Mouse (Mus musculus): ENCODE measurements around the gene Prkcb. TPM values are rescaled to one million over a fixed set of nuclear protein-coding genes. Genes with fewer than 3 reads are reported as not detected.

Gene Prkcb
- polyA plus RNA-seq, 1 experiment from 2014 or later, result 32.5 TPM

GRCm38 (mm10) chr7:122497516-122497915, 209.0 kb downstream of the Prkcb start:
- no peak for ATAC-seq (ENCODE audit: low FRiP score)
- H3K4me3 ChIP-seq, result no peak overlapping the region
- no peak overlapping the region for H3K4me2 ChIP-seq (replicated peaks)
- no peaks in the 10 kb centered on the region for H3K27me3 ChIP-seq
- H3K9me3 ChIP-seq (replicated peaks), result no peaks in the 10 kb centered on the region
- no peak overlapping the region for H3K9ac ChIP-seq
- 79% methylated on average over 8 of the region's 8 CpGs for WGBS
- no peaks in the 10 kb centered on the region for H3K36me3 ChIP-seq
- peaks cover 5% of the 10 kb centered on the region; the same call in 1 of the 2 replicates for H3K4me1 ChIP-seq
- H3K27ac ChIP-seq, result no peak overlapping the region

GRCm38 (mm10) chr7:122498461-122498860, 209.9 kb downstream of the Prkcb start:
- no peak for ATAC-seq (ENCODE audit: low FRiP score)

GRCm38 (mm10) chr7:122499743-122500597, 211.4 kb downstream of the Prkcb start:
- peaks cover 5% of the 10 kb centered on the region; the same call in 1 of the 2 replicates for H3K4me1 ChIP-seq
- 82% methylated on average over 9 of the region's 9 CpGs for WGBS
- H3K27ac ChIP-seq, result no peak overlapping the region
- H3K4me2 ChIP-seq (replicated peaks), result no peak overlapping the region
- no peaks in the 10 kb centered on the region for H3K9me3 ChIP-seq (replicated peaks)
- H3K4me3 ChIP-seq, result no peak overlapping the region
- H3K27me3 ChIP-seq, result no peaks in the 10 kb centered on the region
- H3K9ac ChIP-seq, result no peak overlapping the region
- no peaks in the 10 kb centered on the region for H3K36me3 ChIP-seq
- no peak for ATAC-seq (ENCODE audit: low FRiP score)

More at GRCm38 (mm10) chr7:122498461-122498860, 209.9 kb downstream of the Prkcb start:
- WGBS, result 62% methylated on average over 5 of the region's 5 CpGs
- no peak overlapping the region for H3K9ac ChIP-seq
- peaks cover 5% of the 10 kb centered on the region; the same call in 1 of the 2 replicates for H3K4me1 ChIP-seq
- no peaks in the 10 kb centered on the region for H3K9me3 ChIP-seq (replicated peaks)
- no peaks in the 10 kb centered on the region for H3K36me3 ChIP-seq
- no peak overlapping the region for H3K27ac ChIP-seq
- H3K4me3 ChIP-seq, result no peak overlapping the region
- H3K4me2 ChIP-seq (replicated peaks), result no peak overlapping the region
- no peaks in the 10 kb centered on the region for H3K27me3 ChIP-seq

- no peaks in the 10 kb centered on the region for H3K4me1 ChIP-seq
- 88% methylated on average over 2 of the region's 2 CpGs for WGBS
Measured at GRCm38 (mm10) chr7:122506467-122506866, 217.9 kb downstream of the Prkcb start.

GRCm38 (mm10) chr7:122509903-122510302, 221.4 kb downstream of the Prkcb start:
- no peak for ATAC-seq (ENCODE audit: low FRiP score)
- Histone ChIP-seq H3K9ac (no peak overlapping the region), H3K4me3 (no peak overlapping the region), H3K9me3 (replicated peaks) (no peaks in the 10 kb centered on the region), H3K36me3 (no peaks in the 10 kb centered on the region), H3K27me3 (no peaks in the 10 kb centered on the region), H3K4me2 (replicated peaks) (no peak overlapping the region), H3K27ac (no peak overlapping the region), H3K4me1 (no peaks in the 10 kb centered on the region)
- WGBS, result 64% methylated on average over 7 of the region's 7 CpGs

More at GRCm38 (mm10) chr7:122506467-122506866, 217.9 kb downstream of the Prkcb start:
- Histone ChIP-seq H3K36me3 (no peaks in the 10 kb centered on the region), H3K27me3 (no peaks in the 10 kb centered on the region), H3K4me3 (no peak overlapping the region), H3K4me2 (replicated peaks) (no peak overlapping the region), H3K9ac (no peak overlapping the region), H3K27ac (no peak overlapping the region), H3K9me3 (replicated peaks) (no peaks in the 10 kb centered on the region)
- ATAC-seq (ENCODE audit: low FRiP score), result no peak

- H3K27me3 ChIP-seq, result no peaks in the 10 kb centered on the region
- H3K9ac ChIP-seq, result no peak overlapping the region
- H3K4me3 ChIP-seq, result no peak overlapping the region
- no peak for ATAC-seq (ENCODE audit: low FRiP score)
- H3K9me3 ChIP-seq (replicated peaks), result no peaks in the 10 kb centered on the region
- no peak overlapping the region for H3K27ac ChIP-seq
- no peaks in the 10 kb centered on the region for H3K4me1 ChIP-seq
- H3K36me3 ChIP-seq, result no peaks in the 10 kb centered on the region
- H3K4me2 ChIP-seq (replicated peaks), result no peak overlapping the region
- 86% methylated on average over 13 of the region's 13 CpGs for WGBS
Measured at GRCm38 (mm10) chr7:122512430-122512966, 223.9 kb downstream of the Prkcb start.

- no peaks in the 10 kb centered on the region for H3K9me3 ChIP-seq (replicated peaks)
- H3K27ac ChIP-seq, result no peak overlapping the region
- no peak overlapping the region for H3K4me3 ChIP-seq
- 41% methylated on average over 7 of the region's 7 CpGs for WGBS
- ATAC-seq (ENCODE audit: low FRiP score), result no peak; the same call in 1 of the 2 replicates
- no peaks in the 10 kb centered on the region for H3K27me3 ChIP-seq
- H3K36me3 ChIP-seq, result no peaks in the 10 kb centered on the region
- H3K4me2 ChIP-seq (replicated peaks), result no peak overlapping the region
- H3K9ac ChIP-seq, result no peak overlapping the region
- peaks cover 9% of the 10 kb centered on the region; the same call in 1 of the 2 replicates for H3K4me1 ChIP-seq
Measured at GRCm38 (mm10) chr7:122520850-122521638, 232.5 kb downstream of the Prkcb start.

GRCm38 (mm10) chr7:122528201-122528600, 239.7 kb downstream of the Prkcb start:
- Histone ChIP-seq H3K4me1 (peaks cover 4% of the 10 kb centered on the region; the same call in 1 of the 2 replicates), H3K27me3 (no peaks in the 10 kb centered on the region; the same call in 1 of the 2 replicates), H3K4me3 (no peak overlapping the region), H3K4me2 (replicated peaks) (no peak overlapping the region), H3K36me3 (no peaks in the 10 kb centered on the region), H3K9ac (no peak overlapping the region), H3K9me3 (replicated peaks) (no peaks in the 10 kb centered on the region), H3K27ac (no peak overlapping the region)
- ATAC-seq (ENCODE audit: low FRiP score), result no peak
- 92% methylated on average over 11 of the region's 11 CpGs for WGBS

GRCm38 (mm10) chr7:122528646-122529045, 240.1 kb downstream of the Prkcb start:
- H3K4me1 ChIP-seq, result peaks cover 4% of the 10 kb centered on the region; the same call in 1 of the 2 replicates
- WGBS, result 93% methylated on average over 5 of the region's 5 CpGs
- H3K27me3 ChIP-seq, result no peaks in the 10 kb centered on the region; the same call in 1 of the 2 replicates
- no peaks in the 10 kb centered on the region for H3K9me3 ChIP-seq (replicated peaks)
- no peak overlapping the region for H3K4me2 ChIP-seq (replicated peaks)
- H3K36me3 ChIP-seq, result no peaks in the 10 kb centered on the region
- H3K27ac ChIP-seq, result no peak overlapping the region
- no peak overlapping the region for H3K9ac ChIP-seq
- ATAC-seq (ENCODE audit: low FRiP score), result no peak
- H3K4me3 ChIP-seq, result no peak overlapping the region

GRCm38 (mm10) chr7:122533566-122534360, 245.2 kb downstream of the Prkcb start:
- Histone ChIP-seq H3K4me2 (replicated peaks) (no peak overlapping the region), H3K9me3 (replicated peaks) (no peaks in the 10 kb centered on the region), H3K27ac (no peak overlapping the region), H3K4me1 (peaks cover 4% of the 10 kb centered on the region; the same call in 1 of the 2 replicates), H3K36me3 (no peaks in the 10 kb centered on the region), H3K27me3 (no peaks in the 10 kb centered on the region), H3K9ac (no peak overlapping the region), H3K4me3 (no peak overlapping the region)
- no peak for ATAC-seq (ENCODE audit: low FRiP score)
- whole genome bisulfite sequencing, result 89% methylated on average over 9 of the region's 9 CpGs

- H3K4me3 ChIP-seq, result no peak overlapping the region
- no peak overlapping the region for H3K4me2 ChIP-seq (replicated peaks)
- no peaks in the 10 kb centered on the region for H3K36me3 ChIP-seq
- H3K4me1 ChIP-seq, result no peaks in the 10 kb centered on the region
- H3K27me3 ChIP-seq, result no peaks in the 10 kb centered on the region
- no peak overlapping the region for H3K9ac ChIP-seq
- H3K9me3 ChIP-seq (replicated peaks), result no peaks in the 10 kb centered on the region
- no peak overlapping the region for H3K27ac ChIP-seq
- ATAC-seq (ENCODE audit: low FRiP score), result no peak
- 91% methylated on average over 3 of the region's 3 CpGs for WGBS
Measured at GRCm38 (mm10) chr7:122544616-122545015, 256.1 kb downstream of the Prkcb start.

Measured in hindbrain, embryonic 12.5 days (tissue).